Mouse (Mus musculus) fat pad, adult 2 months (tissue): ENCODE measurements around the gene Mrpl22.
"Not testable (repeated sequence)": the region's sequence is repeated elsewhere in the genome, so short reads cannot be mapped to it uniquely, and the experiment has no call there.

Experiments
- DNase-seq: peaks from one replicate; pipeline ENCODE4 v3.0.0-alpha.2; 2011; ENCODE audit warnings: low read depth, low spot score; ENCODE audit errors: extremely low read depth

Mrpl22 gene

DNA sequence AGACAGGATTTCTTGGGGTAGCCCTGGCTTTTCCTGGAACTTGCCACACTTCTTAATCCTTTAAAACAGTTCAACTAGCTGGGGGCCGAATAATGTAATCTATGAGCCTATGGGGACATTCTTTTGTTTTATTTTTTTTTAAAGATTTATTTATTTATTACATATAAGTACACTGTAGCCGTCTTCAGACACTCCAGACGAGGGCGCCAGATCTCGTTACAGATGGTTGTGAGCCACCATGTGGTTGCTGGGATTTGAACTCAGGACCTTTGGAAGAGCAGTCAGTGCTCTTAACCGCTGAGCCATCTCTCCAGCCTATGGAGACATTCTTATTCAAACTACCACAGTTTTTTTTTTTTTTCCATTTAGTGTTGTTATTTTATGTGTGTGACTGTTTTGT, 8.5 kb downstream of the Mrpl22 start:
- DNase-seq, result not testable (repeated sequence)

DNA sequence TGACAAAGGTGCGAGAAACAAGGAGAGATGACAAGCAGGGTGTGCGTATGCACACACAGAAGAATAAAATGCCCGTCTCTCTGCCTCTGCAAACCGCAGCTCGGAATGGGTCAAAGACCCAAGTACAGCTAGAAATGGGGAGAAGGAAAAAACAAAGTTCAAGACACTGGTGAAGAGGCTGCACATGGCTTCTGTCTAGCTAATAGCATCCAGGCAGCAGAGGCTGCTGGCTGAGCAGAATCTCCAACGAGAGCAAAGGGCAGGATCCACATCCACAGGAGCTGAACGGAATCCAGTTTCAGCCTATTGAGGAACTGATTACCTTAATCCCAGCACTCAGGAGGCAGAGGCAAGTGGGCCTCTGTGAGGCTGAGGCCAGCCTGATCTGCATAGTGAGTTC, 9.3 kb downstream of the Mrpl22 start:
- no peak for DNase-seq

DNA sequence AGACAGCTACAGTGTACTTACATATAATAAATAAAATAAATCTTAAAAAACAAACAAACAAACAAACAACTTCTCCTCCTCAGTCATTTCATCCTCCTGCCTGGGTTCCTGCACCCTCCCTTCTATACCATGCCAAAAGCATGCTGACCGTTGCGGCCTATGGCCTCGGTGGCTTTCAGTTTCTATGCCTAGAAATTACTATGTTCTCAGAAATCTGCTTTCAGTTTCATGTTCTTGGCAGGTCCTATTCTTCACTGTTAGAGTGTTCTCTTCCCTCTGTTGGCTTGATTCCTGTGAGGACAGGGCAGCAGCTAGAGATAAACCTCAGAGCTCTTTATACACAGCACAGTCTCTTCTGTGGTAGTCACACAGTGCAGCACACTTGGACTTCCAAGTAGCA, 12.1 kb downstream of the Mrpl22 start:
- DNase-seq, result no peak

DNA sequence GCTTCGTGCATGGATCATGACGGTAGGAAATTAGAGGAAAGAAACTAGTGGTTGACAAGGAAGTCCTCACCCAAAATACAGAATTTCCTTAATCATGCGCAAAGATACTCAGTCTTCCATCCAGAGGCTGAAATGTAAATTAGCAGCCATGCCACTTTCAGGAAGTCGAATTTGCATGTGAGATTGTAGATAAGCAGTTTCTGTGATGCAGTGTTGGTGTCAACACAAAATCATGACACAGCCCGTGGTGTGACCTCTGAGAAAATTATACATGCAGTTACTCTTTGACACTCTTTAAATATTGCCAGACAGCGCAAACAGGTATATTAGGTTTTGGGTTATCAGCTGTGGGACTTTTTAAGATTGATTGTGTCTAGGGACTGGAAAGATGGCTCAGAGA, 18.2 kb downstream of the Mrpl22 start:
- DNase-seq, result no peak

DNA sequence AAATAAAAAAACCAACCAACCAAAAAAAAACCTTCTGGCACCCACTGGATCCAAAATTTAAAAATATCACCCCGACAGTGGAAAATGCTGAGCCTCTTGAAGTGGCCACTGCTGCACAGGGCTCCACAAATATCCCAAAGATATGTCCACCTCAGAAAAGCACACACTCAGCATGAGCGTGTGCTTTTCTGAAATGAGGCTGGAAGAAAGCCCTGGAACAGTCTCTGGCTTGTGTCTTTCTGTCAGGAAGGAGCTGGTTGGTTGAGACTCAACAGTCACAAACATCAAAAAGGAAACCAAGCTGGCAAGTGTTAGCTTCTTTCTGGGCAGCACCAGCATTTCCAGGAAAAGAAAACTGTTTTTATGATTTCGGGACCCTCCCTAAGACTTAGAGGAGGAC, 21.9 kb downstream of the Mrpl22 start:
- no peak for DNase-seq

DNA sequence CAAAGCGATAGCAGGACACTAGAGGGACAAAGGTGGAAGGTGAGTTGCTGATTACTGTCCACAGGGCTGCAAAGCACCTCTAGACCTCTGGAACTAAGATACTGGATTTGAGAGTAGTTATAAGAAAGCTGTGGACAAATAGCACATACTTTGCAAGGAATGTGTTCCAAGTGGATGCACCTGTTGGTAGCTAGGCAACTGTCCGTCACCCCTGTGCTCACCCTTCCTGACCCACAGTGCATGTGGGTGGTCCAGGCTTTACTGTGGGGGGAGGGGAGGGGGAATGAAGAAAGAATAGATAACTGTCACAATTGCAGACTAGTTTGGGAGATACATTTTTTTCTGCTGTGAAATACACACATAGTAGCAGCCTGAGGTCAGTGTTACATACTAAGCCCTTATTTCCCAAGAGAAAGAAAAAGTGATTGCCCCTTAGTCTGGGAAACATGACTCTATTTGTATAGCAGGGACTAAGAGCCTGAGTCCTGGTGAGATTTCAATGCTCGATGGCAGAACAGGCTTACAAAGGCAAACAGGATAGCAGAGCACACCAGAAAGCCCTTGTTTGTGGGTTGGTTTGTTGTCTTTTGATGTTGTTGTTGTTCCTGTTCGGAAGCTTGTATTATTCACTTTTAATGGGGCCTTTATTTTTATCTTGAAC, 22.5 kb downstream of the Mrpl22 start:
- no peak for DNase-seq

DNA sequence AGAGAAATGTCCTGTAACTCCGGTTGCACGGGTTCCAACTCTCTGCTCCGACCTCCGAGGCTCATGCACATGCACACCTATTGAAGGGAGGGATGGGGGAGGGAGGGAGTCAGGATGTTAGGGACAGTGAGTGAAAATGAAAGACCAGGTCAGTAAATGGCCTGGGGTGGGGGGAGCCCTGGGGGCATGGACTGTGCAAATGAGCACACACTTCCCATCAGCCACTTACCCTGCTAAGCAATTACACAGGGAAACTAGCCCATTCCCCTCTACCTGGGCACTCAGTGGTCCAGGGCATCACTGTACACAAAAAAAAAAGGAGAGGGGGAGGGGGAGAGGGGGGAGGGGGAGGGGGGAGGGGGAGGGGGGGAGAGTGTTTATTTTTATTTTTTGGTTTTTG, 27.2 kb downstream of the Mrpl22 start:
- no peak for DNase-seq

DNA sequence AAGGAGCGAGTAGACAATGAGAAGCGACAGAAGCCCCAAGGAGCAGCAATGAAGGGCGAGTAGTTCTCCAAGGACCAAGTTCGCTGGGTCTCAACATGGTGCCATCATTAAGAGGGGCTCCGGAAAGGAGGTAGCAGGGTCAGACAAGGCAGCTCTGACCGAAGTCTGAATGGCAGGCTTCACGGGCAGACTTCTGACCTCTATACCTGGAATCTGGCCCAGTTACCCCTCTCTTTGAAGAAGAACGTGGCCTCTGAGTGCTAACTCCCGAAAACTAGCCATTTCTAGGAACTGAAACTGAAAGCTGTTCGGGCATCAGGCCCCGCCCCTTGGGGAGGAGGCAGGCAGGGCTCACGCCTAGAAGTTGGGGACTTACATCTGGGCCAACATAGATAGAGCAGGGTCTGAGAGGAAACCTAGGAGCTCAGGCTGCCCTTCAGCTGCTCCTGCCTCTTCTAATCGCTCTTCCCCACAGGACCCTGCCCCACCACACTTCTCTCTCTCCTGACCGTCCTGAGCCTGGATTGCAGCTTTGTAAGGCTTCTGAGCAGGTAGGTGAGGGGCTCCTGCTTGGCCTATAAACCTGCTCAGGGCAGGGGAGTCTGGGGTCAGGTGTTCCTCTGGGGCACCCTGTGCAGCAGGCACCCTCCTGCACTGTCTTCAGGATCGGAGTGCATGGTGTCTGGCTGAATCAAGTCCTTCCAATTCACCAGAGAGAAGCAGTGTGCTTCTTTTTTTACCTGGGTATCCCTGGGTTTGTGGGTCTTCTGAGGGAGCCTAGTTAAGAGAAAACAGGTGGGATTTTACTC, 28.0 kb downstream of the Mrpl22 start, which contains the start of the genes Igtp and Irgm2:
TSS of gene Igtp (plus strand) at position 328 of the 809 bp plus-strand sequence.
TSS of gene Irgm2 (plus strand) at position 390 of the 809 bp plus-strand sequence.
- DNase-seq, result not testable (repeated sequence)

DNA sequence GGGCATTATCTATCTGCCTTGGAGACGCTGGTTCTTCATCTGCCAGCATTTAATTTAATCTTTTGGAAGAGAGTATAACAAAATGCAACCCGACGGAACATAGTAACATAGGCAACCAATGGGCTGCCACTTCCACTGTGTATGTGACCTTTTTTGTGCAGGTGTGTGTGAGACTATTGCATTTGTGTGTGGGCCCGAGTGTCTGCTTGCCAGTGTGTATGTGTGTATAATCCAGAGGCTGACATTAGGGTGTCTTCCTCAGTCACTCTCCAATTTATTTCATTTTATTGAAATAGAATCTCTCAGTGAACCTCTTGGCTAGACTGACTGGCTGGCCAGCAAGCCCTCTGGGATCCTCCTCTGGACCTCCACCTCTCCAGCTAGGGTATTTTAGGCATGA, 28.8 kb downstream of the Mrpl22 start:
- no peak for DNase-seq

DNA sequence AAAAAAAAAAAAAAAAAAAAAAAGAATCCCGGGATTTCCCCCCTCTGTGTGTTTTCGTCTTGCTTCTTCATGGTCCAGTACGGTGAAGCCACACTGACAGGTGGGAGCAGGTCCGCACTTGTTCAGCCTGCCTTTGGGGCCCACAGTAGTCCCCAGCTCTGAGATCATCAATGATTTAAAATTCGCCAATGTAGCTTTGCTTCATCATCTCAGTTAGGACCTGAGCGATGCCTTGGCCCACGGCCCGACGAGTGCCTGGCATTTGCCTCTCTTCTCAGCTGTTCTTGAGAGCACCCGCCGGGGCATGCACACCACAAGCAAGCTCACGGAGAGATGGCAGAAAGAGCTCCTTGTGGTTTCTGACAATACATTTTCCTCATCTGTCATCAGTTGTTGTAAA, 29.6 kb downstream of the Mrpl22 start:
- DNase-seq, result no peak

DNA sequence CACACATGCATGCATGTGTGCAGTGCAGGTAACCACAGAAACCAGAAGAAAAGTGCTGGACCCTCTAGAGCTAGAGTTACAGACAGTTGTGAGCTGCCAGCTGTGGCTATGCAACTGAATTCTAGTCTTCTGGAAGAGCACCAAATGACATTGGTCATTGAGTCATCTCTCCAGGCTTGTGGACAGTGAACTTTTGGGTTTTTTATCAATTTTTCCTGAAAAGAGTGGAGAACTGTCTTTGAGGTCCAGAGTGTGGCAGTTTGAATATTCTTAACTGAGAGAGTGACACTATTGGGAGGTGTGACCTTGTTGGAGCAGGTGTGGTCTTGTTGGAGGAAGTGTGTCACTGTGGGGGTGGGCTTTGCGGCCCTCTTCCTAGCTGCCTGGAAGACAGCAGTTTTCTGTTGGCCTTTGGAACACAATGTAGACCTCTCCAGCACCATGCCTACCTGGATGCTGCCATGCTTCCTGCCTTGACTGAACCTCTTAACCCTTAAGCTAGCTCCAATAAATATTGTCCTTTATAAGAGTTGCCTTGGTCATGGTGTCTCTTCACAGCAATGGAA, 38.9 kb downstream of the Mrpl22 start:
- DNase-seq, result no peak

DNA sequence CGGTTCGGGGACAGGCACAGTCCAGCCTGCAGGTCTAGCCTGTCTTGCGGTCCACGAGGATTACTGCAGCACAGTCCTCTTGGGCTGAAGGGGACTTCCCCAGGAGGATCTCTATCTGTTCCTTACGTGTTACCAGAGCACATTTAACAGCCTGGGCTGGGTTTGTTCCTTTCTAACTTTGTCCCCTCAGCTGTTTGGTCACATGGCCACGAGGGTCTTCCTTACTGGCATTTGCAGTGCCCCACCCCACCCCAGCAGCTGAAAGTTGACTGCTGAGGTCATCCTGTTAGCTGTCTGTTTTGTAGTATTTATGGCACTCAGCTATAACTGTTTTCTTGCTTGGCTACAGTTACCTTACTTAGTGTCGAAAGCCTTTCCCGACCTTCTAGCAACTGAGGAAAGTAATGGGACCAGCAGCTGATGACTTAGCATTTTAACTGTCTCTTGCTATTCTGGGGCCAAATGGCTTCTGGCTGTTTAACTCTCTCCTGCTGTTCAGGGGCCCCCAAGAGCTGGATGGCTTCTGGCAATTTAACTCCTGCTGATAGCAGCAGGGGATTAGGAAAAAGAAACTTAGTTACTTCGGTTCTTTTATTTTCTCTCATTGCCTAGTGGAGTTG, 39.7 kb downstream of the Mrpl22 start:
- no peak for DNase-seq

DNA sequence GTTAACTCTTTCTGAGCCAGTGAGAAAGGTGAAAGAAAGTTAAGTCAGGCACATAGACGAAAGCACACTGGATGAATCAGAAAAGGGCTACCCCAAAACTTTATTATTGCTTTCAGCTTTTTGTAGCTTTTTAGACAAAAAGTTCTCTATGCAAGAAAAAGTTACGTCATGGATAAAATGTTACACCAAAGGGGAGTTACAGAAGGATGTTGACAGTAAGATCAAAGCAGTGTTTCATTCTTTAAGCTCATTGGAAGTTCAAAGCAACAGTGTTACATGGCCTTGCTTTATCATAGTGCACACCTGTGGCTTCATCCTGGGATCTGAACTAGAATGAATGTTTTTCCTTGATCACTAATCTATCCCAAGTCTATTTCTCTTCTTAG, 40.2 kb downstream of the Mrpl22 start:
- no peak for DNase-seq

DNA sequence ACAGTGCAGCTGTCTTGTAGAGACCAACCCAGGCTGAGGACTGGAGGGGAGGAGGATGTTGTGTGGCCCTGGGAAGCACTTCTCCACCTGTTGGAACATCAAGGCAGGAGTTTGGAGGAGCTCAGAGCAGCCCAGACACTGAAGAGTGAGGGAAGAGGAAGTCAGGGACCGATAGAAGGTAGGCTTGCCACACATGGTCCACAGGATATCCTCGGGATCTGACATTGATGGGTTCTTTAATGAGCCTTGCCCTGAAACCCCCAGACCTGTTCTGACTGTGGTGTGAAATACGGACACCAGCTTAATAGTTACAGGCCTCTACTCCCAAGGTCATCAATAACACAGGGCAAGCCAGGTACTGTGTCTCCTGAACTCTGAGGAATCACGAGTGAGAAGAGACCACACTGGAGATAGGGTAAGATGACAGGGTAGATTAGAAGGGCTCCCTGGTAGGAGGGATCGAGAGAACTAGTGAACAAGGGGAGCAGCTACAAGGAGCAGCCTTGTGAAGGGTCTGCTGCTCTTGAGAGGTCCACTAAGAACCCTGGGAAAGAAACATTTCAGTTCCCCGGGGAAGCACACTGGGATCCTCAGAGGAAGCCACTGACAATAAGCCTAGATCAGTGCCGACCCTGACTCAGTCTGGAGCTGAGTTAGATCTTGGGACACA, 42.3 kb downstream of the Mrpl22 start:
- no peak for DNase-seq

DNA sequence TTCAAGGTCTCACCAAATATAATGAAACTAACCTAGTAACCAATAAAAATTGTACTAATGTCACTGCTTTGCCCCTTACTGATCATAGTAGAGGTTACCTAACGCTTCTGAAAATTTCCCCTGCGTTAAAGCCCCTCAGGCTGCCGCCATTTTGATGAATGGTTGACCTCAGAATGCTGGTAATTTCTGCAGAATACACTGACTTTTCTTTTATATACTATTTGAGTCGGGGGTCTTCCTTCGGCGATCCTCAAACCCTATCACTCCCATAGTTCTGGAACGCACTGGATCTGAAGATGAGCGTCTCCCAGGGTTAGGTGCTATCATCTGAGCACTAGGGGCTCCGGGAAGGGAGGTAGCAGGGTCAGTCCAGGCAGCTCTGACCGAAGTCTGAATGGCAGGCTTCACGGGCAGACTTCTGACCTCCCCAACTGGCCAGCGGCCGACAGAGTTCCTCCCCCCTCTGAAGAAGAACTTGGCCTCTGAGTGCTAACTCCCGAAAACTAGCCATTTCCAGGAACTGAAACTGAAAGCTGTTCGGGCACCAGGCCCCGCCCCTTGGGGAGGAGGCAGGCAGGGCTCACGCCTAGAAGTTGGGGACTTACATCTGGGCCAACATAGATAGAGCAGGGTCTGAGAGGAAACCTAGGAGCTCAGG, 43.1 kb downstream of the Mrpl22 start:
- DNase-seq, result no peak

DNA sequence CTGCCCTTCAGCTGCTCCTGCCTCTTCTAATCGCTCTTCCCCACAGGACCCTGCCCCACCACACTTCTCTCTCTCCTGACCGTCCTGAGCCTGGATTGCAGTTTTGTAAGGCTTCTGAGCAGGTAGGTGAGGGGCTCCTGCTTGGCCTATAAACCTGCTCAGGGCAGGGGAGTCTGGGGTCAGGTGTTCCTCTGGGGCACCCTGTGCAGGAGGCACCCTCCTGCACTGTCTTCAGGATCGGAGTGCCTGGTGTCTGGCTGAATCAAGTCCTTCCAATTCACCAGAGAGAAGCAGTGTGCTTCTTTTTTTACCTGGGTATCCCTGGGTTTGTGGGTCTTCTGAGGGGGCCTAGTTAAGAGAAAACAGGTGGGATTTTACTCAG, 43.6 kb downstream of the Mrpl22 start:
- DNase-seq, result not testable (repeated sequence)

DNA sequence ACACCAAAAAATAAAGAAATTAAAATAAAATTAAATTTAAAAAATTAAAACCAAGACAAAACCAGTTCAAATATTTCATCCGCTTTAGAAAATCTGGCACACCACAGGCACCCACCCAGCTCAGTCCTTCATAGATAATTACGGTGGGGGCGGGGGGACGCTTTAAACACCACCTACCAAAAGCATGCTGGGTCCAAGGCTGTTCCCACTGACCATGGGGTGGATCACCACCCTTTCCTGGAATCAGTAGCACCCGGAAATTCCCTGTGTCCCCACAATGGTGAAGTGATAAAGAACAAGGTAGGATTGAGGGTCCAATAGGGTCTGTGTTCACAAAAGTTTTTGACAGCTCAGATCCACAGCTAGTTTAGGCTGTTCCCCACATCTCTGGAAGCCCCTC, 44.4 kb downstream of the Mrpl22 start:
- DNase-seq, result no peak

DNA sequence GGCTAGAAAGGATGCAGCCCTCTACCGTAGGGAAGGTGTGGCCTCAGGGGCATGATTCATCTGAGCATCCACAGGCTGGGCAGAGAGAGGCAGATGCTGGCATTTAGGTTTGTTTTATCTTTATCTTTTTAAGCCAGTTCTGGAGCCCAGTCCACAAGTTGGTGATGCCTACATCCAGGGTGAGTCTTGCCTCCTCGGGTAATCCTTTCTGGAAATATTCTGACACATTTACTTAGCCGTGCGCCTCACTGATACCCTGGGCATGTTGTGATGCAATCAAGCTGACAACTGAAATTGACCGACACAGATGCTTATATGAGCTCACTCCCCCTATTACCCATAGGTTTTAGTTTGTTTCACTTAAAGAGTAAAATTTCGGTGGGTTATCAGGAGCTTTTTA, 45.4 kb downstream of the Mrpl22 start:
- DNase-seq, result no peak

DNA sequence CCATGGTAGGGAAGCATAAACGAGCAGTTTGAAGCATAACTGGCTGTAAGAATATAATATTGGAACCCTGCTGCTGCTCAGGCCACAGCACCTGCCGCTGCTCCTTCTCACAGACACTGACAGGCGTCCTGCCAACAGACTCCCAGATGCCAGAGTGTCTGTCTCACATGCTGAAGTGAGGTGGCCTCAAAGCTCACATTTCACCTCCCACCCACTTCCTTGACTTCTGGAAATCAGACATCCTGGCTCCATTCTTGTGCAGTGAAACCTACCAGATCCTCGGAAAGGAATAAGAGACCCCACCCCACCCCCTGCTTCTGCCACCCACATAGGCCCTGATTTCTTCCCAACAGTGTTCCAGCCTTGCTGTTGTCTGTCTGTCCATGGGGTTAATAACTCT, 52.3 kb downstream of the Mrpl22 start:
- DNase-seq, result no peak

DNA sequence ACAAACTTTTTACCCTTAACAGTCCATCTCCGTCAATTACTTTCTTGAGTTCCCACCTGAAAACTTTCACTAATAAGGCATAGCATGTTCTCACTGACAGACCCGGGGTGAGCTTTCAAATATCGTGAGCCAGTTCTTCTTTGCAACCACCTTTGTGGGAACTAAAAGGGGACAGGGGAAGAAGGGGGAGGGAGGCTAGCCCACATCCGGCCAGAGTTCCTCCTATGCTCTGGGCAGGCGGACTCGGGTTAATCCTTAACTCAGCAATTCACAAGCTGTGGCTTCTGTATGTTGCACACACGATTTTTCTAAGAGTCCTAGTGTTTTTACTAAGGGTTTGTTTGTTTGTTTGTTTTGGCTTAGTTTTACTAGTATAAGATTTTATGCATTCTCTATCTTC, 52.9 kb downstream of the Mrpl22 start:
- DNase-seq, result no peak

DNA sequence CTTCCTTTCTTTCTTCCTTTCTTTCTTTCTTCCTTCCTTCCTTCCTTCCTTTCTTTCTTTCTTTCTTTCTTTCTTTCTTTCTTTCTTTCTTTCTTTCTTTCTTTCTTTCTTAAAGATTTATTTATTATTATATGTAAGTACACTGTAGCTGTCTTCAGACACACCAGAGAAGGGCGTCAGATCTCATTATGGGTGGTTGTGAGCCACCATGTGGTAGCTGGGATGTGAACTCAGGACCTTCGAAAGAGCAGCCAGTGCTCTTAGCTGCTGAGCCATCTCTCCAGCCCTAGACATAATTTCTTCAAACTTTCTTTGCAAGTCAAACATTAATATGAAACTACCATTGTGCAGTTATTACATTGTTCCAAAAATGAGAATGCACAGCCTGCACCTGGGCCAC, 53.4 kb downstream of the Mrpl22 start:
- not testable (repeated sequence) for DNase-seq
